Mouse (Mus musculus): ENCODE results near the gene Flnc.
"Not testable (repeated sequence)": the region's sequence is repeated elsewhere in the genome, so short reads cannot be mapped to it uniquely, and the experiment has no call there.

The Flnc gene

GRCm38 (mm10) chr6:29433038-29433803, at the start of gene Flnc:
Gene Flnc, plus strand, starts transcription at chr6:29433256.
- DNase-seq (ENCODE audit: low spot score) = no peak

DNA sequence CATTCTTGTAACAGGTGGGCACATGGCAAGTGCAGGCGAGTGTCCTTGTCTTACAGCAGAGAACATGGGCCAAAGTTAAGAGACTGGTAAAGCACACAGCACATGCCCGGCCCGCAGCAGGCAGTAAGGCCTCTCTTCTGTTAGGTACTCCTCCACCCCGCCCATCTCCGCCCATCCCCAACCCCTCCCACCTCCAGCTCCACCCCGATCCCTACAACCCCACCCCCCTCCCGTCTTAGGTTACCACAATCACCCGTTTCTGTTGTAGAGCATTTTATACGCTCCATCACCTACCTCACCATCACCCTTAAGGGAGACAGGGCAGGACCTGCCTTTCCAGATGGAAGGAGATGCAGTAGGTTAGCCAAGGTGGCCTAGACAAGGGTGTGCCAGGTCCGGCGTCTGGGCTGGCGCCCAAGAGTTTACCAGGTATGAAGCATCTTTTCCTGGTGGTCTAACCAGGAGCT, 45.0 kb upstream of the Flnc start, which contains the start of gene Opn1sw:
TSS of gene Opn1sw (minus strand) at position 417 of the 467 bp plus-strand sequence.
- DNase-seq (ENCODE audit: low spot score) = no peak

DNA sequence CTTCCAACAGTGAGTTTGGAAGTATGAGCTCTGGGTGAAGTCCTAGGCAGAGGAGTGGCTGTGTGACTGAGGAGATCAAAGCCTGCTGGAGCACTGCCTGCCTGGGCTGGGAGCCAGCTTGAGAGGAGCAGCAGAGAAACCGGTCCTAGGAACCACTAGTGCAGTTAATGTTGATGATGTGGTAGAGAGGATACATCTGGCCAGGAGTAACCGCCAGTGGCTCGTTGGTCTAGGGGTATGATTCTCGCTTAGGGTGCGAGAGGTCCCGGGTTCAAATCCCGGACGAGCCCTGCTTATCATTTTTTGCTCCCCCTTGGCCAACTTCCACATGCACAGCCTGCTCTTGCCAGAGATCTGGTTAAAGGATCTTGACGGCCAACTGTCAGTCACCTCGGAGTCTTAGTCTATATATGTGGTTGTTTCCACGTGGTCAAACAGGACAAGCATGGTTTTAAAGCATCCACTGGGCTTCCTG, 44.4 kb upstream of the Flnc start:
- peak; percentile 91 for DNase-seq (ENCODE audit: low spot score)

DNA sequence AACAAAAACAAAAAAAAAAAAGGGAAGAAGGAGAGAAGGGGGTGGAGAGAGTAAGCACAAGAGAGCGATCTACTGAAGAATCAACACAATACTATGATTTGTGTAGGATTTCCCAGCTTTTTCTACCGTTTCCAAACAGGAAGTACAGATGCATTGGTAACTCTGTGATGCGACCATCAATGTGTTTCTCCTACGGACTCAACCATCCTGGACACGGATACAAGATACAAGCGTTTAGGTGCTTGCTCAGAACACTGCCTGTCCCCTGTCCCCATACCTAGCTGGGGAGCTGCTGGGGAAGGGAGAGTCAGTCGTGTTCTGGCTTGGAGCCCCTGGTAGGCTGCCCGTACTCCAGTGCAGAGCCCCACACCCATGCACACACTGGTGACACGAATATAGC, 43.6 kb upstream of the Flnc start:
- DNase-seq (ENCODE audit: low spot score) = no peak

- DNase-seq (ENCODE audit: low spot score) = not testable (repeated sequence)
These were observed 42.6 kb upstream of the Flnc start for GRCm38 (mm10) chr6:29390500-29390899.

GRCm38 (mm10) chr6:29391241-29391640, 41.8 kb upstream of the Flnc start:
- not testable (repeated sequence) for DNase-seq (ENCODE audit: low spot score)

GRCm38 (mm10) chr6:29391802-29392201, 41.3 kb upstream of the Flnc start:
- DNase-seq (ENCODE audit: low spot score) = no peak

GRCm38 (mm10) chr6:29394286-29394685, 38.8 kb upstream of the Flnc start:
- DNase-seq (ENCODE audit: low spot score) = no peak

- peak; percentile 69 for DNase-seq (ENCODE audit: low spot score)
These were observed 36.9 kb upstream of the Flnc start, which contains the start of gene Ccdc136 for GRCm38 (mm10) chr6:29395910-29396713. Gene Ccdc136, plus strand, starts transcription at chr6:29396309.

- no peak for DNase-seq (ENCODE audit: low spot score)
These were observed 36.1 kb upstream of the Flnc start for GRCm38 (mm10) chr6:29396714-29397540.

GRCm38 (mm10) chr6:29397575-29397974, 35.5 kb upstream of the Flnc start:
- no peak for DNase-seq (ENCODE audit: low spot score)

DNA sequence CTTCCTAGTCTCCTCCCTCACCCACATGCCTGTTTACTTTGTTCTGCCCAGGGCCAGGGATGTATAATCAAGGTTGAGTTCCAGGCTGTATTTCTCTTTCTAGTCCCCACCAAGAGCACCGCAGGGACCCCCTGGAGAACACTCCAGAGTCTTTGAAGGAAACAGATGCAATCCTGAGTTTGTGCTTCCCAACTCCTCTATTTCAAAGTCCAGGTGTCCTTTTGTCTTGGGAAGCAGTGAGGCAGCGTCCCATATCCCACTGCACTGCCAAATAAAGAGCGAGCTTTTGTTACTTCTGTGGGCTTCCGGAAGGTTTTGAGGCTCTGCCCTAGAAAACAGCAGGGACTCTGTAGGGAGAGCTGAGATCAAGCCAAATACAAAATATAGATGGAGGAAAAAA, 33.2 kb upstream of the Flnc start:
- DNase-seq (ENCODE audit: low spot score) = no peak

GRCm38 (mm10) chr6:29402693-29403342, 30.2 kb upstream of the Flnc start:
- no peak for DNase-seq (ENCODE audit: low spot score)

- no peak for DNase-seq (ENCODE audit: low spot score)
These were observed 26.6 kb upstream of the Flnc start for GRCm38 (mm10) chr6:29406412-29406811.

DNA sequence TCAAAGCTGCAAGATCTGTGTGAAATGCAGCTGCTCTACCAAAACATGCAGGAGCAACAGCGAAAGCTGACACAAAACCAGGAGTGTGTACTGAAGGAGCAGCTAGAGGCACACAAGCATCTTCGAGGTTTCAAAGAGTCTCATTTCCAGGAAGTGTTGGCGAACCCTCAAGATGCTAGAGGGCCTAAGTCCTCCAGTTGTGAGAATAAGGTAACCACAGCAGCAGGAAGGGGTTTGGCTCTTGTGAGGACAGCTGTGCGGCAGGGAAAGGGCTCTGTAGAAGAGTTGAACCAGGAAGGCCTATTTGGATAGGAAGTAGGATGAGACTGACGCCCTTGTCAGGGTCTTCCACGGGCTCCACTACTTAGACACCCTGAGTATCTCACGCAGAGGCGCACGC, 17.6 kb upstream of the Flnc start:
- no peak for DNase-seq (ENCODE audit: low spot score)

GRCm38 (mm10) chr6:29420596-29420995, 12.5 kb upstream of the Flnc start:
- no peak for DNase-seq (ENCODE audit: low spot score)

GRCm38 (mm10) chr6:29425118-29425517, 7.9 kb upstream of the Flnc start:
- no peak for DNase-seq (ENCODE audit: low spot score)

DNA sequence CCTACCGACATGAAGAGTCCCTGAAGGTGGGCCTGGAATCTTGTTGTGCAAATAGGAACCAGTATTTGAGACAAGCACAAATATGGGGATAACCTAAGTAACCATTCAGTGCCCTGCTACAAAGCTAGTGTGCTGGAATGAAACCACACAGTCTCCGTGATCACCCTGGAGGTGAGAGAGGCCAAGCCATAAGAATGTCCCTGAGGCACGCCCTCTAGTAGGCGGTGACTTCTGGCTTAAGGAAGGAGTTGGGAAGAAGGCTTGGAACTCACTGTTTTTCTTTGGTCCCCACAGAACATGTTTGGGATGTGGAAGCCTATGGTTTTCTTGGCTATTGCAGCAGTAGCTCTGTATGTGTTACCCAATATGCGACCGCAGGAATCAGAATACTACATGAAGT, 6.7 kb upstream of the Flnc start:
- no peak for DNase-seq (ENCODE audit: low spot score)

DNA sequence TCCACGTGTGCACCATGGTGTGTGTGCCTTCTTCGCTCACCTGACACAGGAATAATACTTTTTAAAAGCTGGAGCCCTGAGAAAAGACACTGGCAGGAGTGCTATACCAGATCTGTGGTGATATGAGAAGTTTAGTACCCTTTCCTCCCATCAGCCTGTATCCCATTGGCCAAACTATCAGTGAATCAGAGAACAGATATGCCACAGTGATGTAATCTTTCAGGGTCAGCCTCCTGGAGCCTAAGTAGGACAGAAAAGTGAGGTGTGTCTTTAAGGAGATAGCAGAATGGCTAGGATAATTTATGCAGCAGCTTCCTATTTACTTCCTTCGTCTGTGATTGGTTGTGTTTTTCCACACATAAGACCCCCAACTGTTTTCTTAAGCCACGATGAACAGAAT, 4.9 kb upstream of the Flnc start:
- no peak for DNase-seq (ENCODE audit: low spot score)

DNA sequence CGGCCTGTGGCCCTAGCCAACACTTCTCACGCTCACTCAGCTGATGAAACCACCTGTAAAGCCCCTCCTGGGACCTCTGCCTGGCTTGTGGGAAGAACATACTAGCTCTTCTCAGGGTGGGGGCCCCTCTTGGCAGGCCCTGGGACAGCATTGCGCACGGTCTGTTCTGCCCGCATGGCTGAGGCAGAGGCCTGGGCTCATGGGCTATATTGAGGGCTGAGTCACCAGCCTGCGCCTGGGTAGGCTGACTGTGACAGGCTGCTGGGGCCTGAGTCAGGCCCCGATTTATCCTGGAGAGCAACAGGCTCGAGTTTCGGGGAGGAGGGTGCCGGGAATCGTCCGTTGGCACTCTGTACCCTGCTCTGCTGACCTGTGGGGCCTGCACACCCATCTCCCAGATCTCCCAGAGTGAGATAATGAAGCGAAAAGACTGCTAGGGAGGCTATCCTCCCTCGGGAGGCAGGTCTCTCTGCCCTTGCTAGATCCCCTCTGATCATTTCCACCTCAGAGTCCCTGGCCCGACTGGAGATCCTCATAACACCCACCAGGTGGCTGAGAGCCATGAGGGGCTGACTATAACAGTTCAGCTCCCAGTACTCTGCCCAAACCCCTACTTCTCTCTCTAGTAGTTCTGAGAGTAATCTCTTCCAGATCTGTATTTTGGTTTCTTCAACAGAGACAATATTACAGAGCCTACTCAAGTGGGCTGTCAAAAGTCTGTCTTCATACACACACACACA, 2.2 kb upstream of the Flnc start:
- DNase-seq (ENCODE audit: low spot score) = no peak

- DNase-seq (ENCODE audit: low spot score) = no peak
These were observed 1.6 kb upstream of the Flnc start for GRCm38 (mm10) chr6:29431473-29431872.

Data from lung, postnatal 25 days (tissue).